Mouse (Mus musculus): ENCODE measurements at regions not wholly inside any gene's neighbourhood (a gene's known extent, or its start where the extent isn't known, plus 50 kb on each side); places are given as distances from the start of the nearest gene placed in this dataset.

GRCm38 (mm10) chr7:136020577-136020976 lies 304.4 kb upstream of the Mki67 start:
- H3K79me2 ChIP-seq (replicated peaks; ENCODE audit: control insufficient read depth, insufficient read depth, low read length), result no peaks in the 10 kb centered on the region
- DNase-seq, result no peak

GRCm38 (mm10) chr7:136021071-136021470 lies 304.9 kb upstream of the Mki67 start:
- Histone ChIP-seq H3K36me3 (ENCODE audit: control insufficient read depth, insufficient read depth, low read length) (no peaks in the 10 kb centered on the region), H3K9ac (ENCODE audit: low read depth, low read length) (no peak overlapping the region), H3K79me2 (replicated peaks; ENCODE audit: control insufficient read depth, insufficient read depth, low read length) (no peaks in the 10 kb centered on the region), H3K4me3 (no peak overlapping the region), H3K27me3 (ENCODE audit: control insufficient read depth, insufficient read depth, low read length) (no peaks in the 10 kb centered on the region), H3K4me1 (ENCODE audit: control insufficient read depth, insufficient read depth, low read length) (no peaks in the 10 kb centered on the region), H3K27ac (no peak overlapping the region)
- intact Hi-C loops (cut with DNase I), result no loop called here
- 76% methylated on average over 2 of the region's 2 CpGs for WGBS
- DNase-seq, result no peak
- TF ChIP-seq EP300 (IDR thresholded peaks at IDR 0.05; ENCODE audit: insufficient read depth, low read depth, low read length) (no peak), CTCF (IDR thresholded peaks at IDR 0.05) (no peak), POLR2A (IDR thresholded peaks at IDR 0.05; ENCODE audit: insufficient read depth, low read depth, low read length) (no peak)

More at GRCm38 (mm10) chr7:136020577-136020976, 304.4 kb upstream of the Mki67 start:
- WGBS, result 79% methylated on average over 7 of the region's 7 CpGs
- Histone ChIP-seq H3K4me1 (ENCODE audit: control insufficient read depth, insufficient read depth, low read length) (no peaks in the 10 kb centered on the region), H3K9ac (ENCODE audit: low read depth, low read length) (no peak overlapping the region), H3K4me3 (no peak overlapping the region), H3K36me3 (ENCODE audit: control insufficient read depth, insufficient read depth, low read length) (no peaks in the 10 kb centered on the region), H3K27me3 (ENCODE audit: control insufficient read depth, insufficient read depth, low read length) (no peaks in the 10 kb centered on the region), H3K27ac (no peak overlapping the region)
- intact Hi-C loops (cut with DNase I), result no loop called here
- TF ChIP-seq EP300 (IDR thresholded peaks at IDR 0.05; ENCODE audit: insufficient read depth, low read depth, low read length) (no peak), POLR2A (IDR thresholded peaks at IDR 0.05; ENCODE audit: insufficient read depth, low read depth, low read length) (no peak), CTCF (IDR thresholded peaks at IDR 0.05) (no peak)

GRCm38 (mm10) chr7:136022781-136023448 lies 306.8 kb upstream of the Mki67 start:
- H3K36me3 ChIP-seq (ENCODE audit: control insufficient read depth, insufficient read depth, low read length), result no peaks in the 10 kb centered on the region
- no peak overlapping the region for H3K27ac ChIP-seq
- H3K79me2 ChIP-seq (replicated peaks; ENCODE audit: control insufficient read depth, insufficient read depth, low read length), result no peaks in the 10 kb centered on the region
- WGBS, result 66% methylated on average over 5 of the region's 5 CpGs
- no peak for TF ChIP-seq EP300 (IDR thresholded peaks at IDR 0.05; ENCODE audit: insufficient read depth, low read depth, low read length)
- no peak for TF ChIP-seq CTCF (IDR thresholded peaks at IDR 0.05)
- no peak for TF ChIP-seq POLR2A (IDR thresholded peaks at IDR 0.05; ENCODE audit: insufficient read depth, low read depth, low read length)
- no peak overlapping the region for H3K9ac ChIP-seq (ENCODE audit: low read depth, low read length)
- DNase-seq, result no peak
- H3K4me1 ChIP-seq (ENCODE audit: control insufficient read depth, insufficient read depth, low read length), result no peaks in the 10 kb centered on the region
- H3K27me3 ChIP-seq (ENCODE audit: control insufficient read depth, insufficient read depth, low read length), result no peaks in the 10 kb centered on the region
- intact Hi-C loops (cut with DNase I), result no loop called here
- H3K4me3 ChIP-seq, result no peak overlapping the region

- no peaks in the 10 kb centered on the region for H3K27me3 ChIP-seq (ENCODE audit: control insufficient read depth, insufficient read depth, low read length)
- no peak overlapping the region for H3K27ac ChIP-seq
- no peak for DNase-seq
- intact Hi-C loops (cut with DNase I), result no loop called here
- H3K4me1 ChIP-seq (ENCODE audit: control insufficient read depth, insufficient read depth, low read length), result no peaks in the 10 kb centered on the region
- no peaks in the 10 kb centered on the region for H3K79me2 ChIP-seq (replicated peaks; ENCODE audit: control insufficient read depth, insufficient read depth, low read length)
- H3K36me3 ChIP-seq (ENCODE audit: control insufficient read depth, insufficient read depth, low read length), result no peaks in the 10 kb centered on the region
- WGBS, result 65% methylated on average over 7 of the region's 7 CpGs
- TF ChIP-seq CTCF (IDR thresholded peaks at IDR 0.05), result no peak
- no peak for TF ChIP-seq POLR2A (IDR thresholded peaks at IDR 0.05; ENCODE audit: insufficient read depth, low read depth, low read length)
- no peak for TF ChIP-seq EP300 (IDR thresholded peaks at IDR 0.05; ENCODE audit: insufficient read depth, low read depth, low read length)
- no peak overlapping the region for H3K4me3 ChIP-seq
- H3K9ac ChIP-seq (ENCODE audit: low read depth, low read length), result no peak overlapping the region
These were observed 310.3 kb upstream of the Mki67 start for GRCm38 (mm10) chr7:136026451-136026850.

GRCm38 (mm10) chr7:136032026-136032425 lies 315.9 kb upstream of the Mki67 start:
- no peaks in the 10 kb centered on the region for H3K27me3 ChIP-seq (ENCODE audit: control insufficient read depth, insufficient read depth, low read length)
- TF ChIP-seq CTCF (IDR thresholded peaks at IDR 0.05) (no peak), EP300 (IDR thresholded peaks at IDR 0.05; ENCODE audit: insufficient read depth, low read depth, low read length) (no peak), POLR2A (IDR thresholded peaks at IDR 0.05; ENCODE audit: insufficient read depth, low read depth, low read length) (no peak)
- H3K4me3 ChIP-seq, result no peak overlapping the region
- H3K4me1 ChIP-seq (ENCODE audit: control insufficient read depth, insufficient read depth, low read length), result no peaks in the 10 kb centered on the region
- H3K36me3 ChIP-seq (ENCODE audit: control insufficient read depth, insufficient read depth, low read length), result no peaks in the 10 kb centered on the region
- H3K27ac ChIP-seq, result no peak overlapping the region
- H3K9ac ChIP-seq (ENCODE audit: low read depth, low read length), result no peak overlapping the region
- 59% methylated on average over 6 of the region's 6 CpGs for WGBS
- intact Hi-C loops (cut with DNase I), result no loop called here
- no peaks in the 10 kb centered on the region for H3K79me2 ChIP-seq (replicated peaks; ENCODE audit: control insufficient read depth, insufficient read depth, low read length)
- DNase-seq, result no peak

GRCm38 (mm10) chr7:136033536-136033935 lies 317.4 kb upstream of the Mki67 start:
- no peak overlapping the region for H3K27ac ChIP-seq
- no peaks in the 10 kb centered on the region for H3K27me3 ChIP-seq (ENCODE audit: control insufficient read depth, insufficient read depth, low read length)
- H3K36me3 ChIP-seq (ENCODE audit: control insufficient read depth, insufficient read depth, low read length), result no peaks in the 10 kb centered on the region
- H3K9ac ChIP-seq (ENCODE audit: low read depth, low read length), result no peak overlapping the region
- H3K4me3 ChIP-seq, result no peak overlapping the region
- H3K79me2 ChIP-seq (replicated peaks; ENCODE audit: control insufficient read depth, insufficient read depth, low read length), result no peaks in the 10 kb centered on the region
- no peaks in the 10 kb centered on the region for H3K4me1 ChIP-seq (ENCODE audit: control insufficient read depth, insufficient read depth, low read length)
- intact Hi-C loops (cut with DNase I), result no loop called here
- 89% methylated on average over 5 of the region's 5 CpGs for WGBS
- DNase-seq, result no peak
- TF ChIP-seq POLR2A (IDR thresholded peaks at IDR 0.05; ENCODE audit: insufficient read depth, low read depth, low read length), result no peak
- TF ChIP-seq EP300 (IDR thresholded peaks at IDR 0.05; ENCODE audit: insufficient read depth, low read depth, low read length), result no peak
- TF ChIP-seq CTCF (IDR thresholded peaks at IDR 0.05), result no peak
